Mouse (Mus musculus) hindbrain, embryonic 10.5 days (tissue): ENCODE results near the gene Ddhd1. TPM values are rescaled to one million over a fixed set of nuclear protein-coding genes. Genes with fewer than 3 reads are reported as not detected.
"Not testable (repeated sequence)": the region's sequence is repeated elsewhere in the genome, so short reads cannot be mapped to it uniquely, and the experiment has no call there.

Experiments
- DNase-seq: peaks from one replicate; pipeline ENCODE4 v3.0.0-alpha.2; 2017; ENCODE audit warnings: low spot score
- H3K27ac ChIP-seq: fragments of 300-500 bp; sonication (generic); 2 replicates; pipeline ENCODE4 v1.5.1; 2016; ENCODE audit warnings: mild to moderate bottlenecking, moderate library complexity
- H3K27me3 ChIP-seq: fragments of 300-500 bp; sonication (generic); 2 replicates; pipeline ENCODE4 v1.6.1; 2016; ENCODE audit warnings: mild to moderate bottlenecking; ENCODE audit not compliant: poor library complexity, insufficient read depth, severe bottlenecking
- H3K36me3 ChIP-seq: fragments of 300-500 bp; sonication (generic); 2 replicates; pipeline ENCODE4 v1.6.1; 2016; ENCODE audit warnings: mild to moderate bottlenecking, moderate library complexity
- H3K4me1 ChIP-seq: fragments of 300-500 bp; sonication (generic); replicated peaks from 2 replicates; pipeline ENCODE4 v1.6.1; 2016; ENCODE audit warnings: mild to moderate bottlenecking
- H3K4me3 ChIP-seq: fragments of 300-500 bp; sonication (generic); 2 replicates; pipeline ENCODE4 v1.5.1; 2016; ENCODE audit warnings: mild to moderate bottlenecking, moderate library complexity
- H3K9me3 ChIP-seq: fragments of 300-500 bp; sonication (generic); 2 replicates; pipeline ENCODE4 v1.6.1; 2016; ENCODE audit warnings: mild to moderate bottlenecking, moderate library complexity
- WGBS: fragments of 180-500 bp; shearing (Covaris S2); methylation state at CpG from one replicate; pipeline ENCODE4 v1.1.7; 2016; 5-methylcytosine and 5-hydroxymethylcytosine counted together
- polyA plus RNA-seq: library from polyadenylated mRNA; unstranded; fragments of >200 nt; fragmentation: Nextera tagmentation; extraction: Ambion mirVana; gene quantifications from 2 replicates; pipeline ENCODE4 v1.2.1, GENCODE M21; 2016

Ddhd1 gene
- polyA plus RNA-seq, 1 experiment from 2014 or later, result 8.5 TPM

- no peak overlapping the region for H3K4me3 ChIP-seq
- WGBS, result 85% methylated on average over 8 of the region's 8 CpGs
- no peak overlapping the region for H3K27ac ChIP-seq
- DNase-seq, result no peak
- no peaks in the 10 kb centered on the region for H3K9me3 ChIP-seq
- no peaks in the 10 kb centered on the region for H3K27me3 ChIP-seq
- peaks cover 41% of the 10 kb centered on the region for H3K36me3 ChIP-seq
- no peaks in the 10 kb centered on the region for H3K4me1 ChIP-seq
Measured at GRCm38 (mm10) chr14:45597855-45598254, 60.1 kb downstream of the Ddhd1 start.

DNA sequence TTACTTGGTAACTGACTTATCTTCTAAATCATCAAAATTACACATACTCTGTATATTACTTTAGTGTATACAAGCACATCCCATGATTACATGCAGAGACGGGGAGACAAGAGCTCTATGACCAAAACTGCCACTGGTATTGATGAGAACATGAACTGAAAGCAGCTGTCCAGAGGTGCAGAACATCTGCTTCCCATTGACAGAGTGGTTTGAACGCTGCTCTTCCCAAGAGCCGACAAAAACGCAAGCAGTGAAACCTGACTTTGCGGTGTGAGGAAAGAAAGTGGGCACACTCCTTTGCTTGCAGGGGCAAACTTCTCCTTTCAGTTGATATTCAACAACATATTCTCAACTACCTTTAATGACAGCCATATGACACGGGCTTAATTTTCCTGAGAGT is 64.7 kb downstream of the Ddhd1 start:
- Histone ChIP-seq H3K27ac (no peak overlapping the region), H3K27me3 (no peaks in the 10 kb centered on the region), H3K36me3 (peaks cover 27% of the 10 kb centered on the region), H3K4me1 (no peaks in the 10 kb centered on the region), H3K9me3 (no peaks in the 10 kb centered on the region), H3K4me3 (no peak overlapping the region)
- WGBS, result 87% methylated on average over 6 of the region's 6 CpGs
- DNase-seq, result no peak

- H3K9me3 ChIP-seq, result no peaks in the 10 kb centered on the region
- H3K27me3 ChIP-seq, result no peaks in the 10 kb centered on the region
- peaks cover 2% of the 10 kb centered on the region; the same call in 1 of the 2 replicates for H3K36me3 ChIP-seq
- 79% methylated on average over 7 of the region's 7 CpGs for WGBS
- H3K27ac ChIP-seq, result no peak overlapping the region
- DNase-seq, result no peak
- H3K4me3 ChIP-seq, result no peak overlapping the region
- H3K4me1 ChIP-seq, result no peaks in the 10 kb centered on the region
Measured at GRCm38 (mm10) chr14:45588403-45588802, 69.5 kb downstream of the Ddhd1 start.

- no peaks in the 10 kb centered on the region for H3K9me3 ChIP-seq
- 91% methylated on average over 6 of the region's 6 CpGs for WGBS
- H3K36me3 ChIP-seq, result no peaks in the 10 kb centered on the region
- DNase-seq, result no peak
- no peaks in the 10 kb centered on the region for H3K27me3 ChIP-seq
- H3K27ac ChIP-seq, result no peak overlapping the region
- no peaks in the 10 kb centered on the region for H3K4me1 ChIP-seq
- H3K4me3 ChIP-seq, result no peak overlapping the region
Measured at GRCm38 (mm10) chr14:45587536-45587935, 70.4 kb downstream of the Ddhd1 start.

DNA sequence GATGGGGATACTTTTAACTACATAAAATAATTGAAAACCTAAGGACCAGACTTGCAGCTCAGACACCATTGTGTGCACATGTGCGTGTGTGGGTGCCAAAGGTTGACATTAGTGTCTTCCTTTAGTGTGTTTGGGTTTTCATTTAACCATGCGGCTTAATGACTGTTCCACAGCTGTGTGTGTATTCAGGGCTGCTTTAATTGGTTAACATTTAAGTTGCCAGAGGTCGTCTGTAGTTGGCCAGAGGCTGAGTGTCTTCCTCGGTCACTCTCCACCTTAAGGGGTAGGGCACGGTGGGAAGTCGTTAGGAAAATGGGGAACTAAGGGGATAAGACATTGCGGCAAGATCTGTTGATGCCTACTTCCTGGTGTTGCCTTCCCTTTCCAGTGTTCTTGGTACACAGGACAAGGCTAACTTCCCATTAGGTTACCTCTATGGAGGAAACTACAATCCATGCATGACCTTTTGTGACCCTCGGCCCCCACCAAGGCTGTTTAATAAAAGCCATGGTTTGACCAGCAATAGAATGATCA is 74.4 kb downstream of the Ddhd1 start:
- Histone ChIP-seq H3K36me3 (no peaks in the 10 kb centered on the region), H3K9me3 (no peaks in the 10 kb centered on the region), H3K4me3 (no peak overlapping the region), H3K27ac (no peak overlapping the region), H3K27me3 (no peaks in the 10 kb centered on the region), H3K4me1 (no peaks in the 10 kb centered on the region)
- DNase-seq, result no peak
- 80% methylated on average over 8 of the region's 8 CpGs for WGBS

DNA sequence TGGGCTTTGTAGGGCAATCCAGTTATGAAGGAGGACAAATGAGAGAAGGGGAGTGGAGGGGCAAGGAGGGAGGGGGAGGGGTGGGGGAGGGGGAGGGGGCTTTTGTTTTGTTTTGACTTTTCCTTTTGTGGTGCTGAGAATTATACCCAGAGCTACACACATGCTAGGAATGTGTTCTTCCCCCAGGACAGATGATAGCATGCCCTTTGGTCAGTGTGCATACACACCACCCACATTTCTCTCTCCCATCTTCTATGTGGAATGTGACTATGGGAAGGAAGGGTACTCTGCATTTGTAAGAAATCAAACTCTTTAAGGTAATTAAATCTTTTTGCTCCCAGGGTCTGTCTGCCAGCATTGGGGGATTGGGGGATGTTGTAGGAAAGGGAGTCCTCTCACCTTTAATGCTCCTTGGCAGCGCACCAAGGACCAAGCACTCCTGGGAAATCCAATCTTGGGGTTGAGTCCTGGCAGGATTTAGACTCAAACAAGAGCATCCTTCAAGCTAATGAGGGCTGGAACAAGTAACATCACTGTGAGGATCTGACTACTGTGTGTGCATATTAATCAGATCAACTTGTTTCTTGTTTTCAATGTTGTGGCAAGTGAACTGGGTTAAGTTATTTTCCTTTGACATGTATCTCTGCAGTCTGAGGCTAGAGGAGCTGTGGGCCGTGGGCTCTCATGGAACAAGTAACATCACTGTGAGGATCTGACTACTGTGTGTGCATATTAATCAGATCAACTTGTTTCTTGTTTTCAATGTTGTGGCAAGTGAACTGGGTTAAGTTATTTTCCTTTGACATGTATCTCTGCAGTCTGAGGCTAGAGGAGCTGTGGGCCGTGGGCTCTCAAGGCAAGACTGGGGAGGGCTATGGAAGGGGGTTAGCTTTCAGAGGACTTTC is 76.8 kb downstream of the Ddhd1 start:
- not testable (repeated sequence) for H3K4me3 ChIP-seq, H3K27ac ChIP-seq, DNase-seq, H3K9me3 ChIP-seq, H3K36me3 ChIP-seq, H3K27me3 ChIP-seq, H3K4me1 ChIP-seq
- WGBS, result 84% methylated on average over 3 of the region's 3 CpGs

- no peaks in the 10 kb centered on the region for H3K36me3 ChIP-seq
- peak overlapping the region; percentile 75 for H3K27ac ChIP-seq
- 15% methylated on average over 33 of the region's 33 CpGs for WGBS
Measured at GRCm38 (mm10) chr14:45566066-45566937, 91.6 kb downstream of the Ddhd1 start.

GRCm38 (mm10) chr14:45565216-45566065 is 92.5 kb downstream of the Ddhd1 start:
- H3K27ac ChIP-seq, result peak overlapping the region; percentile 47
- no peaks in the 10 kb centered on the region for H3K9me3 ChIP-seq
- H3K4me3 ChIP-seq, result peak overlapping the region; percentile 50
- H3K4me1 ChIP-seq, result peaks cover 25% of the 10 kb centered on the region
- 7% methylated on average over 20 of the region's 20 CpGs for WGBS
- no peaks in the 10 kb centered on the region for H3K36me3 ChIP-seq
- peak; percentile 57 for DNase-seq
- H3K27me3 ChIP-seq, result peaks cover 21% of the 10 kb centered on the region; the same call in 1 of the 2 replicates

More at GRCm38 (mm10) chr14:45566066-45566937, 91.6 kb downstream of the Ddhd1 start:
- Histone ChIP-seq H3K4me1 (peaks cover 25% of the 10 kb centered on the region), H3K27me3 (peaks cover 21% of the 10 kb centered on the region; the same call in 1 of the 2 replicates), H3K4me3 (peak overlapping the region; percentile 50), H3K9me3 (no peaks in the 10 kb centered on the region)
- peak; percentile 84 for DNase-seq

DNA sequence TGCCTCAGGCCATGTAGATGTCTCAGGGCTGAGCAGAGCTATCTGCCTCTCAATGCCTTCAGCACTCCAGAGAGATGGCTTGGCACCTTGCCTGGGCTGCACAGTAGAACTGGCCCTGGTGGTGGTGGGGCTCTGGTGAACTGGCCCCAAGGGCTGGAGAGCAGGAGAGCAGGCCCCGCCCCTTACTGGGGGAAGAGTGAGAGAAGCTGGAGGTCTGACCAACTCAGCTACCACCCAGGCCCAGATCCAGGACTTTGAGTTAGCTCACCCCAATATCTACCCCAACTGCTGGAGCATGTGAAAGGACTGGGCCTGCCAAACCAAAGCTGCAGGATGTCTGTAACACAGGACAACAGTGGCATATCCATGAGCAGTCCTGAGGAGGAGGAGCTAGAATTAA is 94.4 kb downstream of the Ddhd1 start:
- DNase-seq, result no peak
- Histone ChIP-seq H3K27me3 (peaks cover 21% of the 10 kb centered on the region; the same call in 1 of the 2 replicates), H3K27ac (peak overlapping the region; percentile 8; the same call in 1 of the 2 replicates), H3K4me1 (peaks cover 25% of the 10 kb centered on the region), H3K4me3 (no peak overlapping the region), H3K9me3 (no peaks in the 10 kb centered on the region), H3K36me3 (no peaks in the 10 kb centered on the region)
- WGBS, result 93% methylated on average over 1 of the region's 1 CpGs

DNA sequence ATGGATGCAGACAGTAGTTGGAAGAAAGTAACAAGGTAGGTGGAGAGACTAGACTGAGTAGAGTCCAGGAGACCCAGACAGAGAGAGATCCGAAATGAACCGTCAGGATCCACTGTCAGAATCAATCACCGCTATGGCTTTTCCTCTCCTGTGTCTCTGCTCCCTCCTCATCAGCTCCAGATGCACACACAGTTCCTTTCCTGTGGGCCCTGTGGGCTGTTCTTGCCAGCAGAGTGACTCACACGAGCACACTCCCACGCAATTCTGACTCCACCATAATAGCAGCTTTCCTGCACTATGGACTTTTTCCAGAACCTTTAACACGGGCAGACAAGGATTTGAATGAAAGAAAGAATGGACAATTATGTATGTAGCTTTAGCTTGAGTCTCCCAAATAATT is 96.3 kb downstream of the Ddhd1 start:
- 90% methylated on average over 6 of the region's 6 CpGs for WGBS
- DNase-seq, result no peak
- H3K27me3 ChIP-seq, result peaks cover 21% of the 10 kb centered on the region; the same call in 1 of the 2 replicates

GRCm38 (mm10) chr14:45559018-45559417 is 98.9 kb downstream of the Ddhd1 start:
- DNase-seq, result no peak
- Histone ChIP-seq H3K9me3 (no peaks in the 10 kb centered on the region), H3K27ac (no peak overlapping the region), H3K36me3 (no peaks in the 10 kb centered on the region), H3K4me1 (peaks cover 6% of the 10 kb centered on the region; the same call in 1 of the 2 replicates), H3K27me3 (no peaks in the 10 kb centered on the region), H3K4me3 (no peak overlapping the region)
- WGBS, result 95% methylated on average over 1 of the region's 1 CpGs

More for the DNA sequence above, 96.3 kb downstream of the Ddhd1 start:
- Histone ChIP-seq H3K4me1 (peaks cover 25% of the 10 kb centered on the region), H3K4me3 (no peak overlapping the region), H3K9me3 (no peaks in the 10 kb centered on the region), H3K36me3 (no peaks in the 10 kb centered on the region), H3K27ac (no peak overlapping the region)

GRCm38 (mm10) chr14:45554336-45554735 is 103.6 kb downstream of the Ddhd1 start:
- Histone ChIP-seq H3K4me3 (no peak overlapping the region), H3K9me3 (no peaks in the 10 kb centered on the region), H3K4me1 (no peaks in the 10 kb centered on the region), H3K36me3 (no peaks in the 10 kb centered on the region), H3K27me3 (no peaks in the 10 kb centered on the region), H3K27ac (no peak overlapping the region)
- 90% methylated on average over 6 of the region's 6 CpGs for WGBS
- no peak for DNase-seq
